Mouse (Mus musculus): ENCODE results near the gene Myof. TPM values are rescaled to one million over a fixed set of nuclear protein-coding genes. Genes with fewer than 3 reads are reported as not detected.

Gene Myof
- 9.4 and 10.1 TPM in 2 replicates for polyA plus RNA-seq (2015; fragmentation: Nextera tagmentation; extraction: Ambion mirVana)

- peak within 1 kb of the TSS; percentile 71 for H3K27ac ChIP-seq
- peaks cover 9% of the 10 kb centered on the region for H3K4me1 ChIP-seq (replicated peaks)
- peak within 1 kb of the TSS; percentile 86 for H3K4me2 ChIP-seq (replicated peaks)
- H3K9me3 ChIP-seq: no peaks in the 10 kb centered on the region
- H3K27me3 ChIP-seq (replicated peaks): no peaks in the 10 kb centered on the region
- H3K4me3 ChIP-seq (replicated peaks): peak within 1 kb of the TSS; percentile 45
- H3K36me3 ChIP-seq: no peaks in the 10 kb centered on the region
- WGBS: under 1% methylated on average over 28 of the region's 28 CpGs
- peak; percentile 86 for ATAC-seq
- peak within 1 kb of the TSS; percentile 48 for H3K9ac ChIP-seq
These were observed at the start of gene Myof for GRCm38 (mm10) chr19:38043281-38043981. Gene Myof (minus strand): TSS chr19:38043577.

GRCm38 (mm10) chr19:38091512-38091985, 48.2 kb upstream of the Myof start:
- no peak overlapping the region for H3K9ac ChIP-seq
- H3K27me3 ChIP-seq (replicated peaks): peaks cover 10% of the 10 kb centered on the region; the same call in 1 of the 2 replicates
- H3K4me1 ChIP-seq (replicated peaks): peaks cover 12% of the 10 kb centered on the region
- no peak overlapping the region for H3K4me2 ChIP-seq (replicated peaks)
- ATAC-seq: peak; percentile 79
- no peak overlapping the region for H3K27ac ChIP-seq
- H3K9me3 ChIP-seq: no peaks in the 10 kb centered on the region
- WGBS: 40% methylated on average over 4 of the region's 4 CpGs
- no peaks in the 10 kb centered on the region for H3K36me3 ChIP-seq
- no peak overlapping the region for H3K4me3 ChIP-seq (replicated peaks)

GRCm38 (mm10) chr19:38089358-38089757, 46.0 kb upstream of the Myof start:
- Histone ChIP-seq H3K4me1 (replicated peaks) (peaks cover 10% of the 10 kb centered on the region), H3K4me2 (replicated peaks) (no peak overlapping the region), H3K27ac (no peak overlapping the region), H3K36me3 (no peaks in the 10 kb centered on the region), H3K9ac (no peak overlapping the region), H3K4me3 (replicated peaks) (no peak overlapping the region), H3K27me3 (replicated peaks) (no peaks in the 10 kb centered on the region), H3K9me3 (no peaks in the 10 kb centered on the region)
- ATAC-seq: no peak
- WGBS: 84% methylated on average over 8 of the region's 8 CpGs

- H3K4me1 ChIP-seq (replicated peaks): peaks cover 11% of the 10 kb centered on the region
- 46% methylated on average over 11 of the region's 11 CpGs for WGBS
- no peak overlapping the region for H3K9ac ChIP-seq
- peak; percentile 80 for ATAC-seq
- H3K4me2 ChIP-seq (replicated peaks): 0 out of 2 replicates have a peak overlapping the region, but pooled peaks have one; percentile 5
- H3K36me3 ChIP-seq: no peaks in the 10 kb centered on the region
- no peak overlapping the region for H3K4me3 ChIP-seq (replicated peaks)
- no peak overlapping the region for H3K27ac ChIP-seq
- H3K27me3 ChIP-seq (replicated peaks): no peaks in the 10 kb centered on the region
- H3K9me3 ChIP-seq: no peaks in the 10 kb centered on the region
These were observed 43.7 kb upstream of the Myof start for GRCm38 (mm10) chr19:38086948-38087551.

- Histone ChIP-seq H3K4me2 (replicated peaks) (no peak overlapping the region), H3K4me3 (replicated peaks) (no peak overlapping the region), H3K9ac (no peak overlapping the region), H3K27ac (no peak overlapping the region), H3K4me1 (replicated peaks) (peaks cover 8% of the 10 kb centered on the region), H3K9me3 (no peaks in the 10 kb centered on the region), H3K36me3 (no peaks in the 10 kb centered on the region), H3K27me3 (replicated peaks) (no peaks in the 10 kb centered on the region)
- 84% methylated on average over 4 of the region's 4 CpGs for WGBS
- ATAC-seq: no peak
These were observed 42.5 kb upstream of the Myof start for GRCm38 (mm10) chr19:38085841-38086240.

- Histone ChIP-seq H3K4me2 (replicated peaks) (0 out of 2 replicates have a peak overlapping the region, but pooled peaks have one; percentile 3), H3K27ac (0 out of 2 replicates have a peak overlapping the region, but pooled peaks have one; percentile 54), H3K9ac (no peak overlapping the region), H3K4me1 (replicated peaks) (peaks cover 8% of the 10 kb centered on the region), H3K27me3 (replicated peaks) (no peaks in the 10 kb centered on the region), H3K4me3 (replicated peaks) (no peak overlapping the region), H3K36me3 (no peaks in the 10 kb centered on the region), H3K9me3 (no peaks in the 10 kb centered on the region)
- WGBS: 12% methylated on average over 5 of the region's 5 CpGs
- peak; percentile 86 for ATAC-seq
These were observed 39.7 kb upstream of the Myof start for GRCm38 (mm10) chr19:38082931-38083525.

- ATAC-seq: no peak
- no peak overlapping the region for H3K4me3 ChIP-seq (replicated peaks)
- H3K9me3 ChIP-seq: no peaks in the 10 kb centered on the region
- H3K27ac ChIP-seq: no peak overlapping the region
- no peaks in the 10 kb centered on the region for H3K27me3 ChIP-seq (replicated peaks)
- H3K36me3 ChIP-seq: no peaks in the 10 kb centered on the region
- H3K4me2 ChIP-seq (replicated peaks): no peak overlapping the region
- no peak overlapping the region for H3K9ac ChIP-seq
- 63% methylated on average over 3 of the region's 3 CpGs for WGBS
- 0 out of 2 replicates have a peak, but pooled peaks cover 3% of the 10 kb centered on the region for H3K4me1 ChIP-seq (replicated peaks)
These were observed 38.0 kb upstream of the Myof start for GRCm38 (mm10) chr19:38081361-38081760.

- WGBS: 50% methylated on average over 3 of the region's 3 CpGs
- H3K9me3 ChIP-seq: no peaks in the 10 kb centered on the region
- no peak overlapping the region for H3K4me3 ChIP-seq (replicated peaks)
- peak; percentile 70; the same call in 1 of the 2 replicates for ATAC-seq
- H3K9ac ChIP-seq: no peak overlapping the region
- no peaks in the 10 kb centered on the region for H3K27me3 ChIP-seq (replicated peaks)
- peaks cover 7% of the 10 kb centered on the region; the same call in 1 of the 2 replicates for H3K36me3 ChIP-seq
- H3K27ac ChIP-seq: no peak overlapping the region
- H3K4me1 ChIP-seq (replicated peaks): no peaks in the 10 kb centered on the region
- H3K4me2 ChIP-seq (replicated peaks): no peak overlapping the region
These were observed 34.6 kb upstream of the Myof start for GRCm38 (mm10) chr19:38077851-38078540.

GRCm38 (mm10) chr19:38076251-38076650, 32.9 kb upstream of the Myof start:
- Histone ChIP-seq H3K4me1 (replicated peaks) (no peaks in the 10 kb centered on the region), H3K36me3 (peaks cover 16% of the 10 kb centered on the region), H3K4me2 (replicated peaks) (no peak overlapping the region), H3K27me3 (replicated peaks) (no peaks in the 10 kb centered on the region), H3K27ac (no peak overlapping the region), H3K9ac (no peak overlapping the region), H3K9me3 (no peaks in the 10 kb centered on the region), H3K4me3 (replicated peaks) (no peak overlapping the region)
- no peak for ATAC-seq
- WGBS: 76% methylated on average over 2 of the region's 2 CpGs

- Histone ChIP-seq H3K4me1 (replicated peaks) (no peaks in the 10 kb centered on the region), H3K27ac (no peak overlapping the region), H3K4me3 (replicated peaks) (no peak overlapping the region), H3K27me3 (replicated peaks) (no peaks in the 10 kb centered on the region), H3K9me3 (no peaks in the 10 kb centered on the region), H3K4me2 (replicated peaks) (no peak overlapping the region), H3K36me3 (peaks cover 28% of the 10 kb centered on the region), H3K9ac (no peak overlapping the region)
- no peak for ATAC-seq
- 81% methylated on average over 11 of the region's 11 CpGs for WGBS
These were observed 31.7 kb upstream of the Myof start for GRCm38 (mm10) chr19:38075051-38075450.

GRCm38 (mm10) chr19:38073226-38073625, 29.8 kb upstream of the Myof start:
- Histone ChIP-seq H3K4me2 (replicated peaks) (no peak overlapping the region), H3K4me1 (replicated peaks) (no peaks in the 10 kb centered on the region), H3K4me3 (replicated peaks) (no peak overlapping the region), H3K36me3 (peaks cover 30% of the 10 kb centered on the region), H3K9ac (no peak overlapping the region), H3K9me3 (no peaks in the 10 kb centered on the region), H3K27me3 (replicated peaks) (no peaks in the 10 kb centered on the region), H3K27ac (no peak overlapping the region)
- no peak for ATAC-seq
- WGBS: 91% methylated on average over 5 of the region's 5 CpGs

GRCm38 (mm10) chr19:38064051-38064450, 20.7 kb upstream of the Myof start:
- peaks cover 8% of the 10 kb centered on the region; the same call in 1 of the 2 replicates for H3K36me3 ChIP-seq

More at GRCm38 (mm10) chr19:38064051-38064450, 20.7 kb upstream of the Myof start:
- ATAC-seq: no peak
- Histone ChIP-seq H3K4me3 (replicated peaks) (no peak overlapping the region), H3K27ac (no peak overlapping the region), H3K9me3 (no peaks in the 10 kb centered on the region), H3K4me1 (replicated peaks) (no peaks in the 10 kb centered on the region), H3K27me3 (replicated peaks) (no peaks in the 10 kb centered on the region), H3K9ac (no peak overlapping the region), H3K4me2 (replicated peaks) (no peak overlapping the region)
- 73% methylated on average over 1 of the region's 1 CpGs for WGBS

Data from intestine, embryonic 15.5 days (tissue).